Mouse (Mus musculus) adrenal gland, postnatal 36 days (tissue): ENCODE measurements around the gene Tmem164. TPM values are rescaled to one million over a fixed set of nuclear protein-coding genes. Genes with fewer than 3 reads are reported as not detected.

Source experiments
- DNase-seq, 2 experiments: peaks; one replicate each; pipeline ENCODE4 v3.0.0; 2021; ENCODE audit warnings: mixed read lengths in 1 of 2
- total RNA-seq, 2 experiments: library from RNA; stranded (reverse); gene quantifications; 2 replicates each; pipeline ENCODE4 v1.2.3; 2021

Tmem164 gene
- total RNA-seq, 2 experiments from 2014 or later = 38.1 to 40.8 TPM

GRCm38 (mm10) chrX:142748574-142748973 is 67.4 kb downstream of the Tmem164 start:
- no peak for DNase-seq

GRCm38 (mm10) chrX:142750775-142751174 is 69.6 kb downstream of the Tmem164 start:
- DNase-seq = no peak

- no peak for DNase-seq
These were observed 74.3 kb downstream of the Tmem164 start for GRCm38 (mm10) chrX:142755542-142755941.

GRCm38 (mm10) chrX:142760415-142760814 is 79.2 kb downstream of the Tmem164 start:
- DNase-seq = no peak

- peak in 1 of 2 experiments; percentile 8 for DNase-seq
These were observed 82.1 kb downstream of the Tmem164 start for GRCm38 (mm10) chrX:142763337-142763736.

- no peak for DNase-seq
These were observed 88.5 kb downstream of the Tmem164 start for GRCm38 (mm10) chrX:142769698-142770097.

GRCm38 (mm10) chrX:142773658-142774057 is 92.5 kb downstream of the Tmem164 start:
- no peak for DNase-seq

- no peak for DNase-seq
These were observed 94.9 kb downstream of the Tmem164 start for GRCm38 (mm10) chrX:142776131-142776530.

- DNase-seq = peak; percentile 30 to 37
These were observed 97.4 kb downstream of the Tmem164 start for GRCm38 (mm10) chrX:142778638-142779037.

- DNase-seq = no peak
These were observed 105.2 kb downstream of the Tmem164 start for GRCm38 (mm10) chrX:142786160-142787052.

- no peak for DNase-seq
These were observed 111.0 kb downstream of the Tmem164 start for GRCm38 (mm10) chrX:142792185-142792584.

GRCm38 (mm10) chrX:142794069-142794610 is 112.9 kb downstream of the Tmem164 start:
- DNase-seq = peak in 1 of 2 experiments; percentile 28

GRCm38 (mm10) chrX:142804596-142804995 is 123.4 kb downstream of the Tmem164 start:
- peak; percentile 59 to 66 for DNase-seq

- DNase-seq = peak in 1 of 2 experiments; percentile 26
These were observed 124.9 kb downstream of the Tmem164 start for GRCm38 (mm10) chrX:142806126-142806525.

- DNase-seq = peak; percentile 30 to 41
These were observed 125.4 kb downstream of the Tmem164 start for GRCm38 (mm10) chrX:142806620-142807061.

- DNase-seq = peak in 1 of 2 experiments; percentile 55
These were observed 127.2 kb downstream of the Tmem164 start for GRCm38 (mm10) chrX:142808411-142808810.

- peak in 1 of 2 experiments; percentile 57 for DNase-seq
These were observed 131.9 kb downstream of the Tmem164 start for GRCm38 (mm10) chrX:142813146-142813545.

GRCm38 (mm10) chrX:142818057-142818682 is 137.0 kb downstream of the Tmem164 start:
- peak; percentile 43 to 50 for DNase-seq

- DNase-seq = no peak
These were observed 140.0 kb downstream of the Tmem164 start for GRCm38 (mm10) chrX:142821239-142821638.

GRCm38 (mm10) chrX:142821846-142822245 is 140.6 kb downstream of the Tmem164 start:
- no peak for DNase-seq

GRCm38 (mm10) chrX:142825309-142825708 is 144.1 kb downstream of the Tmem164 start:
- DNase-seq = no peak

GRCm38 (mm10) chrX:142827644-142828043 is 146.4 kb downstream of the Tmem164 start:
- DNase-seq = no peak
